Mouse (Mus musculus): Measurements from ENCODE around the gene Ptprk.
A peak's percentile ranks its signal among the peaks of the same experiment; 100 is the strongest.

Gene Ptprk

DNA sequence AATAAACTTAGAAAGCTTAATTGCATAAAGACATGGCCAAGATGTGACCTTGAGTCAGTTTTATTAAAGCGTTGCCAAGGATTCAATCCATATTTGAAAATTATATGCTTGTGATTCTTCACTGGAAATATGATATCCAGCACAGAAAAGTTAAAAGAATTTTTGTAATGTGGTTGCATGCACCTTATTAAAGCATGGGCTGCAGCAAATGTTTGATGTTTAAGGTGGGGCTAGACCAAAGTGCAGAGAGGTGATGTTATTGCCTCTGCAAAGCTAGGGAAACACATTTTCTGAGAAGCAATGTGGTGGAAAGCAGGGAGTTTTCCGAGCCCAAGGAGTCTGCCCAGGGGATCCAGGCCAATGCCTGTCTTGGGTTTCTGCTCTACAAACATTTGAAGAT lies 334.4 kb downstream of the Ptprk start:
- DNase-seq (ENCODE audit: low spot score in 2 of 2): no peak

DNA sequence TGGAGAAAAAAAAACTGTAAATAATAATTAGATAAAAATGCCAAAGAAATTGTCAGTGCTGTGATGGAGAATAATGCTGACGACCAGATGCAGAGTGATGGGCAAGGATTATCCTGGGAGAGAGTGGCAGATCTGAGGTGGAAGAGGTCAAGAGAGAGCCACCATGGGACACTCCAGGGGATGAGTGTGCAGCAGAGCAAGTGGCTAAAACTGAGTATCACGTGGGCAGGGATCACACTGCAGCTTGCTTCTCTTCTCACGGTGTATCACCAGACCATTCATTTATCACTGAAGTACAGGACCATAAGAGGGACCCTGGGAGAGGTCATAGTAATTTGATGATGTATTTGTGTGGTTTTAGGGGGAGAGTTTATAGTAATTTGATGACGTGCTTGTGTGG lies 340.2 kb downstream of the Ptprk start:
- no peak for DNase-seq (ENCODE audit: low spot score in 2 of 2)

DNA sequence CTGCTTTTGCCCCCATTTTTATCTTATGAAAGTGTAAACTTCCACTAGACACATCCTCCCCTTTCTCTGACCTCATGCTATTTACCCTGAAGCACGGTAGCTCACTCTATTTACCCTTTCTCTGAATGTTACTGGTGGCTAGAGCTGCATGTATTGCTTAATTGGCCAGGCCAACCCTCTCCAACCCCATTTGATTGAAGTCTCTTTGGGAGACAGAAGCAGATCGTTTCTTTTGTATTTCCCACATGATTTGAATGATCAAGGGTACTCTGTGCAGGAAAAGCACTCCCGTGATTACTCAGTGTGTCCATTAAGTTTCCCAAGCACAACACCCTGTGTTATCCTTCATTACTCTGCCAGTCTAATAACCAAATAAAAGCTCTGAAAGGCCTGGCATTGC lies 348.0 kb downstream of the Ptprk start:
- DNase-seq (ENCODE audit: low spot score in 2 of 2): no peak

DNA sequence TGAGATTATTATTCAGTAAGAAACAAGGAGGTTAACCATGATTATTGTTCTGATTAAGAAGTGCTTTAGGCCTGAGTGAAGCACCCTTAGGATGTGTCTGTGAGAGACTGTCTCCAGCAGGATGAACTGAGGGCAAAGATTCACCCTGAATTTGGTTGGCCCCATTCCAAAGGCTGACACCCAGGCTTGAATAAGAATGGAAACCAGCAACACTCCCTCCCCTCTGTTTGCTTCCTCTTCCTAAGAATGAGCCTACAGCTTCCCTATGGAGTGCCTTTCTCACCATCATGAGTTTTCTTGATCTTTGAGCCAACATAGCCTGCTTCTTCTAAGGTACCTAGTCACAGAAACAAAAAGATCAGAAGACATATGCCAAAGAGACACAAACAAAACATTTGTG lies 350.8 kb downstream of the Ptprk start:
- DNase-seq (ENCODE audit: low spot score in 2 of 2): no peak

DNA sequence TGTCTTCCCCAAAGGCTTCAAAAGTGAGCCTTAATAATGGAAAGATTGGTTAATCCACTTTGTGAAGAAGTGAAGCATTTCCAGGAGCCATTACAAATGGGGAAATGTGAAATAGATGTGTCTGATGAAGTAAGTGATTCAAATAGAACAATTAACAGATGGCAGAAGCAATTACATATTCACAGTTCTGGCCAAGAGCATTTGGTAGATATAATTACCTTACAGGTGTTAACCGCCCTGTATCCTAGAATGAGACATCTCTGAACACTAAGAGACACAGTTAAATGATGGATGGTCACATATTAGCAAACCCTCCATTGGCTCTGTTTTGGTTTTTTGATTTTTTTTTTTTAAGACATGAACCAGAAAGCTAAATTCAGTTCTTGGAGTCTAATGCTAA lies 361.5 kb downstream of the Ptprk start:
- no peak for DNase-seq (ENCODE audit: low spot score in 2 of 2)

DNA sequence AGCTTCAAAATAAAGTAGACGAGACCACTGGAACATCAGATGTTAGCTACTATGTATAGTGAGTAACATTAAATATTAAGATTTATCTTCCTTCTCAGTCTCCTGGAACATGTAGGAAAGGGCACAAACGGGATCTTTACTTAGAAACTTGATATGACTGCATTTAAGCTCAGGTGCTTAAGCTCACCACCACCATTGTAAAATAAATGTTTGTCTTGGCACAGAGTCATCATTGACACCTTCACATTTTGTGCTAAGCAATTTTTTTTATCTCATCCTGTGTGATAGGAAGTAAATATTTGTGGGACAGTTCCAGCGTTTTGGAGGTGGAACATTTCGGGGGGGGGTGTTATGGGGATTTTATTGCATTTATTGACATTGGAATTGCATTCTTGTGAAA lies 375.2 kb downstream of the Ptprk start:
- no peak for DNase-seq (ENCODE audit: low spot score in 2 of 2)

DNA sequence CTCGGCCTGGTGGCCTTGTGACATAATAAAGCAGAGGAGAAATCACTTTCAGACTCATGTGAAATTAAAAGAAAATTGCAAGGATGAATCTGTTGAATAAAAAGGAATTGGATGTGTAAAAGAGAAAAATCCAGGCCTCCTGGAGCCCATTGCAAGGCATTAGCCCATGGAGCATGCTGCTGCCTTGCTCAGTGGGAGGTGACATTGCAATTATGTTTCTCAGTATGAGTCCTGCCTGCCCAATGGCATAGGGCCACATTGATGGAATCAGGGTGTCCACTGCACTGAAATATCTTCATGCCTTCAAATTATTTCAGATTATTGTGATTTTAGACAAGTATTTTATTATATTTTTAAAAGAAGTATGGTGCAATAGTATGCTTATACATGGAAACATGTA lies 376.0 kb downstream of the Ptprk start:
- no peak for DNase-seq (ENCODE audit: low spot score in 2 of 2)

DNA sequence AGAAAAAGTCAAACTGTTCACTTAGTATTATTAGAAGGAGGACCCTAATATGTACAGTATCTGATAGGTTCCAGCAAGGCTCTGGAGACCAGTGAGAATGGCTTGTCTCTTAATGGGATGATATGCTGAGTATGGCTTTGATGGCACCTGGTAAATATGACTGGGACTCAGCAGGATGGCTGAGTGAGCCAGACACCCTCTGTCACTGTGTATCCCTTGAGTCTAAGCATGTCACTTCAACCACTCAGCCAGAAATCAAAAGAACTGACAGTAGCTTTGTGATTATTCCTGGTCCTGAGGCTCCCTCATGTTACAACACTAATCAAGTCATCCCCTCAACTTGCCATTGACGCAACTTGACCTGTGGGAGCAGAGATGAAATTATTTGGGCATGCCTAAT lies 383.4 kb downstream of the Ptprk start:
- DNase-seq (ENCODE audit: low spot score in 2 of 2): no peak

DNA sequence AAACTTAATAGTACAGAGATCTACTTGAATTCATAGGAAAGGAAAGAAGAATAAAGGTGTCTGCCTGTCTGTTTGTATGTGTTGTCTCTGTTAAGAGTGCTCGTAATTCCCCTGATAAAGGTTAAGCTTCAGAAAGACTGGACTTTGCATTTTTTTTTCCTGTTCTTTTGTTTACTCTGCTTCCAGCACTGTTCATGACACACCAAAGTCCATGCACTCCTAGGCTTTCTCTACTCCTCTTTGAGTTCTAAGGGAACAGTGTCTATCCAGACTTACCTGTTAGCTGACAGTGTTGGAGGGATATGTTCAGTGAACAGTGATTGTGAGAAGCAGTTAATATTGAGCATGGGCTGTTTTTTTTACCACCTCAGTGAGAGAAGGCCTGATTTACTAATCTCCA lies 385.3 kb downstream of the Ptprk start:
- DNase-seq (ENCODE audit: low spot score in 2 of 2): no peak

DNA sequence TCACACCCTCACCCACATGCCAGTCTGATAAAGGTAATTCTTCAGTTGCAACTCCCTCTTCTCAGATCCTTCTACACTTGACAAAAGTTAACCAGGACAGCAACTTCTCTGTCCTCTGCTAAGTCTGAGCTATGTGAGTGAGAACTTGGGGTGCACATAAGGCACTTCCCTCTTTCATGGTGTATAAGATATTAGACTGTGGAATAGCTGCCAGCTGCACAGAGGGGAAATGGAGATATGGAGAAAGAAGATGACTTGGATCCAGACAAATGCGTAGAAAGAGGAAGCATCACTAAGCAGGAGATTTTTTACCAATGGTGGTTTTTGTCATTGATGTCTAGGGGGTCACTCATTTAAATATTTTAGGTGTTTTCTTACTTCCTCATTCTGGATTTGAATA lies 389.1 kb downstream of the Ptprk start:
- DNase-seq (ENCODE audit: low spot score in 2 of 2): no peak

DNA sequence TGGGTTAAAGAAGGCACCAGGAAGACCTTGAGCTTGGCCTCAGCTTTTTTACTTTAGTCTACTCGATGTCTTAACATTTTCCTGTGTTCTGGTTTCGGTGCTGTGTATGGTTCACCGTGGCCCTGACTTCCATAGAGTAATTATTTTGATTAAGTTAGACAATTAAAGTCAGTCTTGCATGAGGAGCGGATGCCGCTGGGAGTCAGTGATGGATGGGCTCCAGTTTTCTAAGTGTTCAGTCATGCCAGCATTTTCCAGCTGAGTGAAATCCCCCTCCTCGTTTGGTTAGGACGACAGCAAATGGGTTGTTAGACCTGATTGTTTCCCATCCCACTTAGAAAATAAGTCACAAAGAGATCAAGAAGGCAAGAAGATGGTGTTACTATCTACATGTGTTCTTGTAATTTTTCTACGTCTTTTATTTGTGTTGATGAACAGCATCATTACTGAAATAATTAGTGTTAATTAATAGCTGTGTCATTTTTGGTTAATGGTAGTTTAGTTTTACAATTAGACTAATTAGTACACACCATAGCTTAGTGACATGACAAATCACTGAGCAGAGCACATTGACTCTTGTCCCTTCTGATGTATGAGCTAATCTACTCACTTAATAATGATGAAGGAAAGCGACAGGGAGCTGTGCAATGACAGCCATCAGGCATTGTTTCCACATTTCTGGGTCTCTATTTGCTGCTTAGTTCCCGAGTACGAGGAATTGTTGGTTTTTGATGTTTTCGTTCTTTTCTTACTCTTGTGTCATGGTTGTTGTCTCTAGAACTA lies 390.3 kb downstream of the Ptprk start:
- no peak for DNase-seq (ENCODE audit: low spot score in 2 of 2)

DNA sequence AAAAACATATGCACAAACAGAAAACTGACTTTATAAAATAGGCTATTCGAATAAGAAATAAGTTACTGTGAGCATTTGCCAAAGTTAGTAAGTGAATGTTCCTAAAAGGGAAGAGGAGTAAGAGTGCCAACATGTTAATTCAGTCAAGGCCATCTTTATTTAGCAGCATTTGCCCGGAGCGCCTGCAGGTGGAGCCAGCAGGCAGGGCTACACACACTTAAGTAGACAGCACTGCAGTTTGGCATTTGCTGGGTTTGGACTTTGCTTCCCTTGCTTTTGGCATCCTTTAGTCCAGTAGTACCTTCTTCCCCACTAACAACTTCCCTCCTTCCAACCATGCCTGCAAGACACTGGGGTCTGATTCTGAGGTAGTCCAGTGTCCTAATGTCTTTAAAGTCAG lies 411.0 kb downstream of the Ptprk start:
- DNase-seq (ENCODE audit: low spot score in 2 of 2): peak; percentile 39 to 40

DNA sequence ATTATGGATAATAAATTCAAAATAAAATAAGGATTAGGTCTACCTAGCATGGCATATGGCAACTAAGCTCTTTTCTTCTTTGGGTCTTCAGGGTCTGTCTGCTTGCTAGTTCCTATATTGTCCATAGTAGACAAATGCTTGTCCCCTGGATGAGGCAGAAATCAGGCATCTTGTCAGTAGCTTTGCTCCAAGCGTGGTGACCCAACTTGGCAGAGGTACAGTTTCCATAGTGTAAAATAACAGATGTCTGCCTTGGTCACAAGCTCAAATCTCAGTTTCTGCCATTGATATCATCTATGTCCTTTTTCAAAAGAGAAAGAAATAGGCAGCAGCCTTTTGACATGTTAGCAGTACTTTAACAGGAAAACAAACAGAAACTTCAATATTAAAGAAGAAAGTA lies 416.4 kb downstream of the Ptprk start:
- DNase-seq (ENCODE audit: low spot score in 2 of 2): no peak

DNA sequence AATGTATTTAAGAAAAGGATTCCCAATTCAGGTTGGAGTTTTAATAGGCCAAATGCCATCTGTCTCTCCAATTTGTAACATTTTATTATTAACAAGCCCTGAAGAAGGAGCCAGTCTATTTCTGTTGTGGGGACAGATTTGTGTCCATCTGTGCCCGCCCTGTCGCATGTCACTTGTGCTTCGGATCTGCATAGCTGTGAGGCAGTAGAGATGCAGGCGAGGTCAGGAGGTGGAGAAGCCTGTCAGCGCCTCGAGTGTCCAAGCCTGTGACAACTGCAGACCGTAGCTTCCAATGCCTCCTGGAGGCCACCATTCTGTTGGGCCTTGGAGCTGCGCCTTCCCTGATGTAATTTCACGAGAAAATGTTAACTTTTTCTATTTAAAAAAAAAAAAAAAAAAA lies 417.6 kb downstream of the Ptprk start:
- DNase-seq (ENCODE audit: low spot score in 2 of 2): peak in 1 of 2 experiments; percentile 6

DNA sequence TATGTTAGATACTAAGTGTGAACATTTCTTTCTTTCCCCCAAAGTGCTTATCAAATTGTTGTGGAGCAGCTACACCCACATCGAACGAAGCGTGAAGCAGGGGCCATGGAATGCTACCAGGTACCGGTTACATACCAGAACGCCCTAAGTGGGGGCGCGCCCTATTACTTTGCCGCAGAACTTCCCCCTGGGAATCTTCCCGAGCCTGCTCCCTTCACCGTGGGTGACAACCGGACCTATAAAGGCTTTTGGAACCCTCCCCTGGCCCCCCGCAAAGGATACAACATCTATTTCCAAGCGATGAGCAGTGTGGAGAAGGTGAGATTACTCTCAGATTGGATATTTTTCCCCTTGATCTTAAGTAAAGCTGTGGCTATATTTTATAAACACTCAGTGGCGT lies 418.2 kb downstream of the Ptprk start:
- no peak for DNase-seq (ENCODE audit: low spot score in 2 of 2)

DNA sequence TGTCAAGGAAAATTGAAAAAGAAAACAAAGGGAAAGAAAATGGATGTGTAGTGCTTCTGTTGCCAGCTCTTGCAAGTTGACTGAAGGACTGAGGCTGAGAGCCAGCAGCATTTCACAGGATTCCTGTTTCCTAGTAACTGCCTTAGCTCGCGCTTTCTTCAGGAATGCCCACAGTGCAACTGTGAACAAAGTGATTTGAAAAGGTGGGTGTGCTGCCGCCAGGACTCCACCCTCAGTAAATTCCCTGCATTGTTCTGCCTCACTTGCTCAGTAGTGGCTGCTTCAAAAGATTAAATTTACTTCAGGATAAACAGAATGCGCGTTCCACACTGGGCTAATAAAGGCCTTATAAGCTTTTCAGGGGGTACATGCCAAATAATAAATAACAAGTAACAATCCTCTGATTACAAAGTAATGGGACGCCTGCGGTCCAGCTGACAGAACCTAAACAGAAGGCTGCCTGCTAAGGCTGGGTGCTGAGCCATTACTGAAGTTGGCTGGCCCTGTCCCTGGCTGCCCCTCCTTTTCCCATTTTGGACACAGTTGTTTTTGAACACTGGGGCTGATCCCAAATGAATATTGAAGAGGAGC lies 418.7 kb downstream of the Ptprk start:
- peak; percentile 48 to 66 for DNase-seq (ENCODE audit: low spot score in 2 of 2)

DNA sequence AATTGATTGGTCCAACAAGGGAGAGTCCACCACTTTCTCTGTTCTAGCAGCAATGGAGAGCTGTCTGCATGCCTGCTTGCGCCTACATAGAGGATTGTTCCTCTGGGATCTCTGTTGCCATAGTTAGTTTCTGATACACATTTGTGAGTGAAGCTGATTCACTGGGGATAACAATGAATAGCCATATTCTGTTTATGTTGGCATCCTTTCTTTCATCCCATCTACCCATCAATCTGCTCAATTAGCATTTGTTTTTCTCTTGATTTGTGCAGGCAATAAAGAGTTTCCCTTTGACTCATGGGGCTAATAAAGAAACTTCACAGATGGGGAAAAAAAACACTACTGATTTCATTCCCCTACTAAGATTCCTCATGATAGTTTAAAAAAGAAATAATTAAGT lies 423.2 kb downstream of the Ptprk start:
- DNase-seq (ENCODE audit: low spot score in 2 of 2): no peak

DNA sequence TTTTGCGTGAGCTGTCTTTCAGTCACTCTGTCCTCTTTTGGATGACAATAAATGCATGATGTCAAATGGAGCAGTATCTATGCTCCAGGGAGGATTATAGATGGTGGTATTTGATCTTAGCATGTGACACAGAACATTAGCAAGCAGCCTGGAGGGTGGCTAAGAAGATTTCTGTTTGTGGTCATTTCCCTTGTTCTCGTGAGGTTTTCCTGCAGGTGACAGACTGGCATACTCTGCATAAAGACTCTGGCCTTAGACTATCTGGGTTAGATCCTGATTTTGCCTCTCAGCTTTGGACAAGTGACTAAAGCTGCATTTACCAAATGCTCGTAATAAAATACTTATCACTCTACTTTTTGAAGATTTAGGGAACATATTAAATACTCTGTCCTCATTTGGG lies 423.9 kb downstream of the Ptprk start:
- DNase-seq (ENCODE audit: low spot score in 2 of 2): no peak

DNA sequence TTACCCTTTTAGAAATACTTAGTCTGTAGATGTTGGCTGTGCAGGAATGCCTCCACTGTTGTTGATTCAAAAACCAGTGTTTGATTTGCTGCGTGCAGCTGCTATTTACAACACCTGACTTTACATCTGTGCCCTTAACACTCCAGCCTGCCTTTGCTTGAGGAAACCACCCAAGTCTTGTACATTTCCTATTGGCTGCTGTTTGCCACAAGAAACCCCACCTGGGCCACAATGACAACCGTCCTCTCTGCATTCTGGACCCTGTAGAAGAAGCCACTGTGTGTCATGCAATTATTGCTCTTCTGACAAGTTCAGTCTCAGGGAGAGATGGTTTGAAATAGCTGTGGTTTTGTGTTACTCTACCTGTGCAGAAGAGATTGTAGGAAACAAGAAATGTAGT lies 439.0 kb downstream of the Ptprk start:
- DNase-seq (ENCODE audit: low spot score in 2 of 2): no peak

DNA sequence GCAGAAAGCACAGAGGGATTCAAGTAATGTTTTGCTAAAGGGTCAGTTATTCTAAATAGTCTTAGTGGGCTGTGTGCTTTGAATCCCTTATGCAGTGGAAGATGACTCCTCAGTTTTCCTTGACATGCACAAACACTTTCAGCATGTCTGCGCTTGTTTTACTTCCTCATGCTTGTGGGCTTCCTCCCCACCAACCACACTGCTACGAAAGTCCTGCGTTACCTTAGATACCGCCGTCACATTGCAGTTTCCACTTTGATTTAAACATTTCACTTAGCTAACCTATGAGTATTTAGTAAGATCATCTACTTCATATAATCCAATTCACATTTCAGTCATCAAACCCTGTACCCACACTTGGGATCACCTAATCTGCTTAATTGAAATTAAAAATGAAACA lies 441.5 kb downstream of the Ptprk start:
- DNase-seq (ENCODE audit: low spot score in 2 of 2): no peak

DNA sequence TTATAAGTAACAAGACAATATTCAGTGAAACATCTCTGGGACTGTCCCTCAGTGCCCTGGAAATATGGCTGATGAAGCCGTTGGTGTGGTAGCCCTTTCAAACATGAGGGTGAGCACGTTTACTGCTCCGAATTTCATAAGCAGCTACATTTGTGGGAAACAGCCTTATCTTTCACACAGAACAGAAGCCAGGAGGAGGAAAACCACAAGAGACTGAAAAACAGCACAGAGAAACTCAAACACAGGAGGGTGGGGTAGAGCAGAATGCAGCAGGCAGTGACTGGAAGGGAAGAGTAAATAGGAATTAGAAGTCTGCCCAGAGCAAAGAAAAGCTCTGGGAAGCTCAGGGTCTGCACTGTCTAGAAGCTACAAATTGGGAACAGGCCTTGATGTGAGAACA lies 443.7 kb downstream of the Ptprk start:
- no peak for DNase-seq (ENCODE audit: low spot score in 2 of 2)

DNA sequence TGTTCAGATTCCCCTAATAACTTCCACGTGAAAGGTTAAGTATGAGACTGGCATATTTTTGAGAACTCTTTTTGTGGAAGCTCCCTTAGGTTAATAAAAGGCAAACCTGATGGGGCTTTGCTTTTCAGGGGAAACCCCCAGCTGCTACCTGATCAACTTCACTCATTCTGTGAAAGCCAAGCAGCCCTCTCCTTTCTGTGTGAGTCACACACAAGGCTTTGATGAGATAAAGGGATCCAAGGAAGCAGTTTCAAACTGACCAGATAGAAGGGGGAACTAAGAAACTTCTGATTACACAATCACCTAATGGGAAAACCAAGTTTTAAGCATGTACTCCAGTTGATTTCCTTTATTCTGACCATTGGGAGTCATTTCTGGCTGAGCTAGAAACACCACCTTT lies 445.2 kb downstream of the Ptprk start:
- no peak for DNase-seq (ENCODE audit: low spot score in 2 of 2)

DNA sequence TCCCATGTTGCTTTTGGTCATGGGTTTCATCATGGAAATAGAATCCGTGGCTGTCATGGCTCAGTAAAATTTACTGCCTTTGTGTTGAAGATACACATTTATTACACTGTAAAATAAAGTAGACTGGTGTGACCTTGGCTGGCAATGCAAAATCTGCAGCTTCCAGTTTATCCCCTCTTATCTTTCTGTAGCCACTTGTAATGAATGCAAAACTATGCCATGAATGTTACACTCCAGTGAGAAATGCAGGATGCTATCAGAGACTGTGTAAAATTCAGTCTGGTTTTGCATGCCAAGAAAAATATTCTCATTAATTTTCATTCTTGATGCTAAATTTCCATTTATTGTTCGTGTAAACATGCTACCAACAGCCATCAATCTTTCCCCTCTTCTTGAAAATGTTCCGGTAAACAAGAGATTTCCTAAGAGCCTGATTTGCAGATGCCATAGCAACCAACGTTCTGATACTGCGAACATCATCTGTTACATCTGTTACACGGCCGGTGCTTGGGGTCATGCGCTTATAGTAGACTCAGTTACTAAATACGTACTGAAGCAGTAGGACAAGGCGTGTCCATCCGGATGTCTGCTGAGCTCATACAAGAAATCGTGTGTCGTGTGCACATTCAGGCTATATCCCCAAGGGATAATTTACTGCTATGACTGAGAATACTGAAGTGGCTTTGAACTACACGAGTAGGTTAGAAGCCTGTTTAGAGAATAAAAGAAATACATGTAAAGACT lies 449.5 kb downstream of the Ptprk start:
- no peak for DNase-seq (ENCODE audit: low spot score in 2 of 2)

Measured in right cerebral cortex, postnatal 36 days (tissue).